Mouse (Mus musculus): ENCODE data around the gene Efnb2.

Gene Efnb2

DNA sequence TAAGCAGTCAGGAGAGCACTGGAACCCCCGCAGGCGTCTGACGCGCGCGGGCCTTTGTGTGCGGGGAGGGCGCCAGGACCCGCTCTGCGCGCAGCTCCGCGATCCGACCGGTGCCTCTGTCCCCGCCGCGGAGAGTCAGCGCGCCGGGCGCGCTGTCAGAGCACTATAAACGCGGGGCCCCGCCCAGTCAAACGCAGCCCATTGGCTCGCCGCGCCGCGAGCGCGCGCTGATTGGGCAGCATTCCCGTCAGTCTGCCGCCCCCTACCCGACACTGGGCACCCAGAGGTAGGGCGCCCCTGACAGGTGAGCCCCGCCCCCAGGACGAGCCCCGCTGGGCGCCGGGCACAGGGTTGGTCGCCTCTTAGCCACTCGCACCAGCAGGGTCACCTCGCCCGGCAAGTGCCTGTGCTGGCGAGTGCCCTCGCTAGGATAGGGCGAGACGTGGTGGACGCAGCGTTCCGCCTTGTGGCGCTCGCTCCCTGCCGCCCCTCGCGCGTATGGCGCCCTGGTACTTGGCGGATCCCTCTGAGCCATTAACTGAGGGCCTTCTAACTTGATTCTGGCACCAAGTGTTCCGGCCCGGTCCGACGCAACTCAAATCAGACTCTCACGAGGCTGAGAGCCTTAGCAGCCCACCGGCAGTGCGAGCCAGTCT lies at the start of gene Efnb2:
Gene Efnb2, minus strand, starts transcription at position 140 of the 656 bp plus-strand sequence.
- in situ Hi-C loops (cut with MboI; ENCODE audit: low pct_unique_long_range_greater_than_20kb in 1 of 2, low sequenced_read_pairs in 2 of 2, unreplicated experiment in 1 of 2) = loop anchor here in 1 of 2 experiments (25.0 kb wide), 1 partner anchor 326 kb away; no protein-coding TSS in a partner anchor

DNA sequence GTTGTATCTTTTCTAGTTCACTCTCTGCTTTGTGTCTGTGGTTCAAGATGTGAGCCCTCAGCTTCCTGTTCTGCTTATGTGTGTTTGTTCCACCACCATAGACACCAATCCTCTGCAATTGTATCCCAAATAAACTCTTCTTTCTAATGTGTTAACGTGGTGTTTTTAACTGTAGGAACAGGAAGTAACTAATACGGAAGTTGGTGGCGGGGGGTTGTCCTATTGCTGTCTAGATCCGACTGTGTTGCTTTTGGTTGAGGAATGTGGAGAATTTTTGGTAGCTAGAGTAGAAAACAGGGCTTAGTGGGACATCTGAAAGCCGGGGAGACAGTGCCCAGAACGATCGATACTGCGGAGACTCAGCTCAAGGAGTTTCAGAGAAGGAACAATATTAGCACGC lies 43.8 kb upstream of the Efnb2 start:
- in situ Hi-C loops (cut with MboI; ENCODE audit: low pct_unique_long_range_greater_than_20kb in 1 of 2, low sequenced_read_pairs in 2 of 2, unreplicated experiment in 1 of 2) = no loop called here

DNA sequence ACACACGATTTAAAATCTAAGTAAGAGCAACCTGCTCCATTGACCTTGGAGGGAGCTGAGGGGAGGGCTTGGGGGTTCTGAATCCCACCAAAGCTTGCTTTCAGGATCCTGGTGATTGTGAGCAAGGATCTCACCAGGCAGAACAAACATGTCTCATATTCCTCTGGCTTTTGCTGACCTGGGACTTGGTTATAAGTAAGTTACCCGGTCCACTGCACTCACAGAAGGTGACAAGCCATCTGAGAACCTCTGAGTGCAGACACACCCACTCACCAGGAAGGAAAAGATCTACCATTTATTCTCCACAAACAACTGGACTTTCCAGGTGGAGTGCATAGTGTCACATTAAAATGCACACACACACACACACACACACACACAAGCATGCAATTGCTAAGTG lies 42.6 kb upstream of the Efnb2 start:
- in situ Hi-C loops (cut with MboI; ENCODE audit: low pct_unique_long_range_greater_than_20kb in 1 of 2, low sequenced_read_pairs in 2 of 2, unreplicated experiment in 1 of 2) = no loop called here

DNA sequence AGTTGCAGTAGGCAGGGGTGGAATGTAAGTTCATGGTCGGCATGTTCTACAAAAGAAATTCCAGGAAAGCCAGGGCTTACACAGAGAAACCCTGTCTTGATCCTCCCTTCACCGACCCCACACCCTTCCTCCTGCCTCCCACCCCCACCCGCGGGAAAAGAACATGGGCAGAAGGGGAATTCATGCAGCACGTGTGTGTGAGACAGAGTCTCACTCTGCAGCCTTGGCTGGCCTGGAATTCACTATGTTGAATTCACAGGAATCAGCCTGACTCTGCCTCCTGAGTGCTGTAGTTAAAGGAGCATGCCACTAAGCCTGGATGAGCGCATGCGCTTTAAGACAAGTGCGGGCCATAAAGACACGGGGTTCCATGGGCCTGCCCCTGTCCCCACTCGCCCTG lies 39.8 kb upstream of the Efnb2 start:
- in situ Hi-C loops (cut with MboI; ENCODE audit: low pct_unique_long_range_greater_than_20kb in 1 of 2, low sequenced_read_pairs in 2 of 2, unreplicated experiment in 1 of 2) = no loop called here

DNA sequence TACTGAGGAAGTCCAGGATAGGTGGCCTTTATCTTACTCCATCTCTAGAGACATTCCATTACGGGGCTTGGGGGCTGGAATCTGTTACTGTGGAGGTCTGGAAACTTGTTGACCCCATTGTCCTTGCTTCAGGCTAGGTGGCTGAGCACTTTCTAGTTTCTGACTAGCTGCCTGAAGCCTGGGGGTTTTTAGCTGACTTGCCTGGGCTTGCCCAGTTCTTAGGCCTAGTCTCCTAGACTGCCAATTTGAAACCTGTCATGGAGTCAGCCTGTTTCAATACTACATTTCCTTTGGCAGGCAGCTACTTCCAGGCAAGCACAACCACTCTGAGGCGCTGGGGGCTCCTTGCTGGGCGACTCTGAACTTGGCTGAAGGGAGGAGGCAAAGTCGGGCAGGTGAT lies 39.2 kb upstream of the Efnb2 start:
- in situ Hi-C loops (cut with MboI; ENCODE audit: low pct_unique_long_range_greater_than_20kb in 1 of 2, low sequenced_read_pairs in 2 of 2, unreplicated experiment in 1 of 2) = no loop called here

DNA sequence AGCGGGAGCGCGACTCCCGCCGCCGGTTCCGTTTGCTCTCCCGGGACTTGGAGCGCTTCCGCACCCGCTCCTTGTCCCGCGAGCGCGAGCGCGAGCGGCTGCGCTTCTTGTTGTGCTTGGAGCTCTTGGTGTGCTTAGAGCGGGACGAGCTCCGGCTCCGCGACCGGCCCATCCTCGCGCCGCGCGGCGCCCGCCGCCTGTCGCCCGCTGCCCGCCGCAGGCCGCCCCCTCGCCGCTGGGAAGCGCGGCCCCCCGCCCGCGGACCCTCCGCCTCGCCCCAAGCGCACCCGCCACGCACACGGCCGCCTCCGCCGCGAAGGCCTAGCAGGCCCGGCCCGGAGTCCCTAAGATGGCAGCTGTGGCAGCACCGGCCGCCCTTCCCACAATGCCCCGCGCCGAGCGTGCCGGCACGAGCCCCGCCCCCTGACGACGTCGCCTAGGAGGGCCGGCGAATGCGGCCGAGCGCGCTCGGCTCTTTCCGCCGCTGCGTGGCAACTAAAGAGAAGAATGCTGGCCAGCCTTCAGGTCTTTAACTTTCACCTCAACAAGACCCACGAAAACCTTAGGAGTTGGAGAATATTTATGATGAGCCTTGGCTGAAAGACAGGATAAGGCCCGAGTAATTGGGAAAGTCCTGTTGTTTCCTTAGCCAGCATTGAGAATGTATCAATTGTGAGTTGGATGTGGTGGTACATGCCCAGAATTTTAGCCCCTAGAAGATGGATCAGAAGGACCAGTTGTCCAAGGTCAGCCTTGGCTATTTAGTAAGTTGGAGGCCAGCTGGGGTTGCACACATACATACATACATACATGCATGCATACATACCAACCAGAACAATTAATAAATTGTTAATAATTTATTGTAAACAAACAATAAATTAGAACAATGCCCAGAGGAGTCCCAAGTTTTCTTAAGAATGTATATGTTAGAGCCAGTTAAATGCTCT lies 29.4 kb upstream of the Efnb2 start, which contains the start of gene Arglu1:
Gene Arglu1, minus strand, starts transcription at position 376 of the 947 bp plus-strand sequence.
- in situ Hi-C loops (cut with MboI; ENCODE audit: low pct_unique_long_range_greater_than_20kb in 1 of 2, low sequenced_read_pairs in 2 of 2, unreplicated experiment in 1 of 2) = no loop called here

DNA sequence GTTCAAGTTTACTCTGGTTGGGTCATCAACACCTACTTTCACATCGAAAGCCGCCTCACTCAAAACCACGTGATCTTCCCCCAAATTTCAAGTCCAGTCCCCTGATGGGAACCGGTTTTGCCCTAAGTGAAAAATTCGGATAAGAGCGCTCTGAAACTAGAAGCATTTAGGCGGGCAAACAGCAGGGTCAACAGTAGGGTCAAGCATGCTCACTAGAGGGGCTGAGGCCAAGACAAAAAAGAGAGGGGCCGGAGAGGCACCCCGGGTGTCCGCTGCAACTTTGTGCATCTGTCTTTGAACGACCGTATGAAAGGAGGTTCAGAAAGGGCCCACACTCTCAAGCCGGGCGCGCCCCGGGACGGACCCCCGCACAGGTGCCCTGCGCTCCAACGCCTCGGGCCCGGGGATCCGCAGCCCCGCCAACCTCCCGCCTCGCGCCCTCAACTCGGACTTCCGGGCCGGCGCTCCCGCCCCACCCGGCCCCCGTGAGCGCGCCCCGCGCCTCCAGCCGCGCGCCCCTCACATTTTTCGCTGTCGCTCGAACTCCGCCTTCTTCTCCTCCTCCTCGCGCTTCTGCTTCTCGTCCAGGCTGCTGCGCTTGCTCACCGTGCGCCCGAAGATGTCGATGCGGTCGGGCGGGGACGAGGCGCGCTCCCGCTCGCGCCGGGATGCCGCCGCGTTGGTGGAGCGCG lies 28.6 kb upstream of the Efnb2 start:
- in situ Hi-C loops (cut with MboI; ENCODE audit: low pct_unique_long_range_greater_than_20kb in 1 of 2, low sequenced_read_pairs in 2 of 2, unreplicated experiment in 1 of 2) = no loop called here

DNA sequence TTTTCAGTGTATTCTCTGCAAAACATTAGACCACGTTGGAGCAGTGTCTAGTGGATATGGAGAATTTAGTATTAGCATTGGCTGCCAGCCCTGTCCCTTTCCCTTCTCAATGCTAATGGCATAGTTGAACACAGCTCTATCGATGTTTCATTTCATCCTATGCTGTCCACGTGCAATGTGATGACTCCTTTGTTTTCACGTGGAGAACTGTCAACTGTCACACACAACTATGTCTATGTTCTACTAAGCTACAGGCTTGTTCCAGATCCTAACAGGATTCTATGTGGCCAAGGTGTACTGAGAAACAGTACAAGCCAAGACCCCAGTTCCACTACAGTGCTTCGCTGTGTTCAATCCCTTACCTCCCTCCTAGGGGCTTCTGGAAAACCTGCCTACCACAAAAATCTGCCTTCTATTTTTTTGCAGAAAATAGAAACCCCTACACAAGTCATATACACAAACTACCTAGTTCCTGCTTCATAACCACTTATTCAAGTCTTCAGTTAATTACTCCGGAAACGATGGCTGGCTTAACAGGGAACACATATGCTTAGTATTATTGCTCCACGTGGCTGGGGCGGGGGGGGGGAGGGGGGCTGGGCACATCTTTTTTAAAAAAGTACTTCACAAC lies 27.9 kb upstream of the Efnb2 start:
- in situ Hi-C loops (cut with MboI; ENCODE audit: low pct_unique_long_range_greater_than_20kb in 1 of 2, low sequenced_read_pairs in 2 of 2, unreplicated experiment in 1 of 2) = no loop called here

DNA sequence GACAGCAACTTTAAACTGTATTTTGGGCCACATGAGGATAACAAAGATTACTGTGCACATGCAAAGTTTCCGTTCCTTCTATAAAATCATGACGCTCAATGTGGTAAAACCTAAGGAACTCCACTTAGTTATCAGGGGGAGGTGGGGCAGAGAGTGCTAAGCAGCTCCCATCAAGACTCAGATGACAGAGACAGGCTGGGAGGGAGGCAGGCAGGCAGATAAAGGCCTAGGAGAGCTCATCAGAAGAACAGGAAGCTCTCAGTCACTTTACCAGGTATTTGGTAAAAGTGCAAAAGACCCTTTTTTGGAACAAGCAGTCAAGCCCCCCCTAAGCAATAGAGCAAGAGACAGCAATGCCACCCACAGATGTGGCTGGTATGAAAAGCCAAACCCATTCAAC lies 24.5 kb upstream of the Efnb2 start:
- in situ Hi-C loops (cut with MboI; ENCODE audit: low pct_unique_long_range_greater_than_20kb in 1 of 2, low sequenced_read_pairs in 2 of 2, unreplicated experiment in 1 of 2) = no loop called here

DNA sequence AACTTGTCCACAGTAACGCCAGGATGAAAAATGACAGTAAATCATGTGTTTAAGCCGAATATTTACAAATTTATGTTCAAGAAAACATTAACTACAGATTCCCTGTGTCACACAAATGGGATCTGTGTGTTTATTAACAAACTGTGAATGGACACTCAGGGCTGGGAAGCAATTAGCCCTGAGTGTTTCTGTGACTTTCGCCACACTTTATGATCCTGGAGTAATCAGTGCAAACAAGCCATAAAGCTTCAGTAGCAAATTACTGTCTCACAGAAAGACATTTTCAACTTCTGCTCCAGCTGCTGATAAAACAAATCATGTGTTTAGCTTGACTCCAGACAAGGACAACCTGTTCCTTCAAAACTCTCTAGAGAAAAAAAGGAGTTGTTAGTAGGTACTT lies 21.7 kb upstream of the Efnb2 start:
- in situ Hi-C loops (cut with MboI; ENCODE audit: low pct_unique_long_range_greater_than_20kb in 1 of 2, low sequenced_read_pairs in 2 of 2, unreplicated experiment in 1 of 2) = no loop called here

DNA sequence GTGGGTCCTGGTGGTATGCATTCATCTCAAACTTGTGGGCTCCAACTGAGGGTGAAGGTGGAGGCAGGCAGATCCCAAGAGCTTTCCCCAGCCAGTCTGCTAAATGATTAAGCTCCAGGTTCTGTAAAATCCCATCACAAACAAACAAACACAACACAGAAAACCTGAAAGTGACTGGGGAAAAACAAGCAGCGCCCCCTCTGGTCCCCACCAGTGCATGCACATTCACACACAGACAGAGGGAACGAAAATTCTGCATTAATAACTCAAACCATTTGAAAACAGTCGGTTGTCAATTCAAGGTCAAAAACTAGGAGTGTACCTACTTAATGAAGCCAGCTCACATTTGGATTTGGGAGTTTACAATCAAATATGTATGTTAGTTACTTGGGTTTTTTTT lies 17.2 kb upstream of the Efnb2 start:
- in situ Hi-C loops (cut with MboI; ENCODE audit: low pct_unique_long_range_greater_than_20kb in 1 of 2, low sequenced_read_pairs in 2 of 2, unreplicated experiment in 1 of 2) = no loop called here

DNA sequence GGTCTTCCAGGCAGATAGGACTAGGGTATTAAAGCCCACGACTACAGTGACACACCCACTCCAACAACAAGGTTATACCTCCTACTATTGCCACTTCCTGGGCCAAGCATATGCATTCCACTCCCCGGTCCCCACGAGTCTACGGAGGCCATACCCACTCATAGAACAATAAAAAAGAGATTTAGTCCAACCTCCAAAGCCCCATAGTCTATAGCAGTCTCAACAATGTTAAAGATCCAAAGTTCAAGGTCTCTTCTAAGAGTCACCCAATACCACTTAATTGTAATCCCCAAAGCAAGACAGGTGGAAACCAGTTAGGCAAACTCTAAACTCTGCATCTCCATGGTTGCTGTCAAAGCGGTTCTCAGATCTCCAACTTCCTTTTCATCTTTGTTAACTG lies 13.8 kb upstream of the Efnb2 start:
- in situ Hi-C loops (cut with MboI; ENCODE audit: low pct_unique_long_range_greater_than_20kb in 1 of 2, low sequenced_read_pairs in 2 of 2, unreplicated experiment in 1 of 2) = loop anchor here in 1 of 2 experiments (25.0 kb wide), 1 partner anchor 312 kb away; no protein-coding TSS in a partner anchor

DNA sequence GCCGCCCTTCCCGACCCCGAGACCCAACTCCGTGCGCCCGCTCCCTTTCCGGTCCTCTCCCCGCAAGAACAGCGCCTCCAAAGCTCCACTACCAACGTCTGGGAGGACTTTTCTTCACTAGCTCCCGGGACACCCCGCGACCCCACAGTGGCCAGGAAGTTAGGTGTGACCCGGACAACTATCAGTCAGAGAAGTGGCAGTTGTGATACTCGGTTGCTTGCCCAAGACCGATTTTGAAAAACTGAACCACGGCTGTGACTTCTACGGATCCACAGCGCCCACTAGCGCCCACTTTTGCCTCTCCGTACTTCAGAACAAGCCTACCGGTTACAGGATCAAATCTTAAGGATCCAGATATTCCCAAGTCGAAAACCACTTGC lies 707 bp upstream of the Efnb2 start:
- in situ Hi-C loops (cut with MboI; ENCODE audit: low pct_unique_long_range_greater_than_20kb in 1 of 2, low sequenced_read_pairs in 2 of 2, unreplicated experiment in 1 of 2) = loop anchor here in 1 of 2 experiments (25.0 kb wide), 1 partner anchor 326 kb away; no protein-coding TSS in a partner anchor

DNA sequence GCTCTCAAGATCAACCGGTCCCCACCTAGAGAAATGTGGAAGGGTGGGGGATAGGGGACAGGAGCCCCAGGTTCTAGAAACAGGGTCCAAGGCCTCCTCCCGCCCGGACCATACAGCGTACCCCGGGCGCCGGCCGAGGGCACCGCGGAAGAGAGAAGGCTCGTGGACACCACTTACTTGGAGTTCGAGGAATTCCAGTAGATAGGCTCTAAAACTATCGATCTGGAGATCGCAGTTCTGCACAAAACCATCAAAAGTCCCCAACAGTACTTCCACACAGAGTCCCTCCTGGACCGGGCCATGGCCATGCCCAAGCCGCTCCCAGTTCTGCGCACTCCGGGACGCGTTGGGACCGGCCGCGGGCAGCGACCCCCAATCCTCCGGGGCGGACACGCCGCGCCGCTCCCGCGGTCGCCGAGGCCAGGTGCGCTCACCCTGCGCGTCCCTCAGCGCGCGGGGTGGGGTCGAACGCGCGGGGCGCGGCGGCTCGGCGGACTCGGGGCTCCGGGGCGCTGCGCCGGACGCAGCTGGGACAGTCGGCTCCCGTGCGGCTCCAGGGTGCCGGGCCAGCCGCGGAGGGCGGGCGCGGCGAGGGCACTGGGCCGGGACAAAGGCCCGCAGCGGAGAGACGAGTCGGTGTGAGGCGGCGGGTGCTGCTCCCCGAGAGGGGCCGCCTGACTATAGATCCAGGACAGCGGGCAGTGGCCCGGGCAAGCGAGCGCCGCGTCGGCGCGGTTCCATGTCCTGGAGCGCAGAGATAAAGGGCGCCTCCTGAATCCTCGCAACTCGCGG lies 539 bp downstream of the Efnb2 start:
- in situ Hi-C loops (cut with MboI; ENCODE audit: low pct_unique_long_range_greater_than_20kb in 1 of 2, low sequenced_read_pairs in 2 of 2, unreplicated experiment in 1 of 2) = loop anchor here in 1 of 2 experiments (25.0 kb wide), 1 partner anchor 327 kb away; no protein-coding TSS in a partner anchor

DNA sequence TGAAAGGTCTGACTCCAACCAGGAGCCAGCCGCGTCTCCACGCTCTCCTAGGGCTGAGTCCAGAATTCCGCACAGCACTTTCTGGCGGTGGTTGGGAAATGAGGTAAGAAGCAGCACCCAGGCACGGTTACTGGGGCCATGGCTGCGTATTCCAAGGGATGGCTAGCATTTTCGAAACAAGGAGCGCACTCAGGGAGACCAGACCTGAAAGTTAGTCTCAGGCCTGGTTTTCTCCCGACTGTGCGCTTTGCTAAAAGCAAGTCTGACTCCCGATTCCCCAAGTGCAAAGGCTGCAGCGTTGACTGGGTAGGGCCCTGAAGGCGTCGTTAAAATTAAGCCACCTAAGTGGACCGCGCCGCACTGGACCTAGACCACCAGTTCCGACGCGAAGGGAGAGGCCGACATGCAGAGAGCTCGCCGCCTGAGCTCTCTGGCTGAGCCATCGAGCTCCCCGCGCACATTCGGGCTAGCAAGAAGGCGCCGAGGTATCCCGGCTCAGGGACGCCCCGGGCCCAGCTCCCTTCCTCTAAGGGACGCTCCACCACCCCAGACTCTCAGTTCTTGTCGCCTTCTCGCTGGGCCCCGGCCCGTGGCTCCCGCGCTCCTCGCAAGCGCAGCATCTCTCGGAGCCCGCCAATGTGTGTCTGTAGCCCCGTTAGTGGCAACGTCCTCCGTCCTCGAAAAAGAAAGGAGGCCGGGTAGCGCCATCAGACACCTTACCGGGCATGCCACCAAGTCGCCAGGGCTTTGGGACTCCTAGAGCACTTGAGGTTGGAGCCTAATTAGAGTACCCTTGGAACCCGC lies 1.3 kb downstream of the Efnb2 start:
- in situ Hi-C loops (cut with MboI; ENCODE audit: low pct_unique_long_range_greater_than_20kb in 1 of 2, low sequenced_read_pairs in 2 of 2, unreplicated experiment in 1 of 2) = loop anchor here (10.0 to 25.0 kb wide), 2 partner anchors 165 to 328 kb away; no protein-coding TSS in a partner anchor

DNA sequence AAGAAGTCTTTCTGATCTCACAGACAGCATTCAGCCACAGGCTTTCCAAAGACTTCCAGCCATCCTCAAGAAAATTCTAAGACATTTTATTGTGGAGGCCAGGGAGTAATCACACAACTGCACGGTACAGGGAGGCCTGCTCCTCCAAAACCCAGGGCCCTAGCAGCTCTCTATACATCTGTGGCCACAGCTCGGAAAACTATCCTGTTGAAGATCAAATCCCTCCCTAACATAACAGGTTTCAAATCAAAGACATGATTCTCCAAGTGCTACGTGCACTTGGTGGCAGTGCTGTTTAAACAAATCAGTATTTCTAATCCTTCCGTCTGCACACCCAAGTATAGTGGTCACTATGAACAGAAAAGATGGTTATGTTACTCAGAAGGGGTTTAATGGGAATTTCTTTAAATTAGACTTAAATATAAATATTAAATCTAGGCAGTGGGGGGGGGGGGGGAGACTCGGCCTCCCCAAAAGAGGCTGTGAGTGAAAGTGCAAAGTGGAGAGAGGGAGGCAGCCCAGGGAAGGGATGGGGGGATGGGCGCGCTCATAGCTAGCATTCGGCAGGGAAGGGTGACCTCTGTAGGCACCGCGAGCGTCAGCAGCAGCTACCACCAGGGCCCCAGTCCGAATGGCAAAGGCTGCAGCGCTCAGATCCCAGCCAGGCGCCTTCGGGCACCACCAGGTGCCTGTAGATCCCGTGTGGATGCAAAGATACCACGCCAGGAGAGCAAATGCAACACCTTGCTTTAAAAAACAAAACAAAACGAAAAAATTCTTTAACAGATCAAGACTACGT lies 2.4 kb downstream of the Efnb2 start:
- in situ Hi-C loops (cut with MboI; ENCODE audit: low pct_unique_long_range_greater_than_20kb in 1 of 2, low sequenced_read_pairs in 2 of 2, unreplicated experiment in 1 of 2) = loop anchor here (10.0 to 25.0 kb wide), 2 partner anchors 164 to 329 kb away; no protein-coding TSS in a partner anchor
